Mouse (Mus musculus): ENCODE measurements around the gene Chl1. TPM values are rescaled to one million over a fixed set of nuclear protein-coding genes. Genes with fewer than 3 reads are reported as not detected.

Chl1 gene
- total and polyA plus RNA-seq, 2 experiments from 2014 or later: 157 to 172 TPM

GRCm38 (mm10) chr6:103534027-103534426, 23.6 kb downstream of the Chl1 start:
- TF ChIP-seq CTCF (IDR thresholded peaks at IDR 0.05; ENCODE audit: low read depth): no peak
- DNase-seq (ENCODE audit: low spot score): no peak

DNA sequence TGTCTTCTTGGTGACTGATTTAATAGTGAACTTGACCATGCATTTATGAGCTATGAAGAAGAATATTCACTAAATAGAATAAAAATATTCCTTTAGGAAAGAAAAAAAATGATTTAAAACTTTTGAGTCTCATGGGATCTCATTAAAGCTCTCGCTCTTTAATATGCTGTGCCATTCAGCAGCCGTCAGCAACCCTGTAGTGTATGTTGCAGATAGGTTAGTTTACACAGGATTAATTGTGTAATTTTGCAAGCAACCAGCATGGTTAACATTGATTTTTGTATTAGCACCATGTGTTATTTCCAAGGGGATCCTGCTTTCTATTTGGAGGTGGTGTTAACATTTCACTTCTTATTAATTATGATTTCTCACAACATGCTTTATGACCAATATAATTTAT, 32.2 kb downstream of the Chl1 start:
- no peak for TF ChIP-seq CTCF (IDR thresholded peaks at IDR 0.05; ENCODE audit: low read depth)
- H3K9me3 ChIP-seq (ENCODE audit: low read length): no peaks in the 10 kb centered on the region
- no peaks in the 10 kb centered on the region for H3K4me1 ChIP-seq (ENCODE audit: insufficient read depth, low read length)
- no peak overlapping the region for H3K9ac ChIP-seq (replicated peaks; ENCODE audit: low read length)
- DNase-seq (ENCODE audit: low spot score) (no peak), ATAC-seq (no peak)
- no peaks in the 10 kb centered on the region for H3K27me3 ChIP-seq (ENCODE audit: insufficient read depth, low read length)
- WGBS: 55% methylated on average over 2 of the region's 2 CpGs
- no peak overlapping the region for H3K4me3 ChIP-seq (ENCODE audit: low read length)
- H3K4me2 ChIP-seq (ENCODE audit: low read depth, low read length): no peak overlapping the region
- H3K27ac ChIP-seq: no peak overlapping the region
- no peaks in the 10 kb centered on the region for H3K36me3 ChIP-seq (ENCODE audit: insufficient read depth, low read length)

More at GRCm38 (mm10) chr6:103534027-103534426, 23.6 kb downstream of the Chl1 start:
- Histone ChIP-seq H3K4me1 (ENCODE audit: insufficient read depth, low read length) (no peaks in the 10 kb centered on the region), H3K4me2 (ENCODE audit: low read depth, low read length) (no peak overlapping the region), H3K27me3 (ENCODE audit: insufficient read depth, low read length) (no peaks in the 10 kb centered on the region), H3K9me3 (ENCODE audit: low read length) (no peaks in the 10 kb centered on the region), H3K4me3 (ENCODE audit: low read length) (no peak overlapping the region), H3K36me3 (ENCODE audit: insufficient read depth, low read length) (no peaks in the 10 kb centered on the region), H3K9ac (replicated peaks; ENCODE audit: low read length) (no peak overlapping the region), H3K27ac (no peak overlapping the region)
- ATAC-seq: no peak
- WGBS: 75% methylated on average over 2 of the region's 2 CpGs

DNA sequence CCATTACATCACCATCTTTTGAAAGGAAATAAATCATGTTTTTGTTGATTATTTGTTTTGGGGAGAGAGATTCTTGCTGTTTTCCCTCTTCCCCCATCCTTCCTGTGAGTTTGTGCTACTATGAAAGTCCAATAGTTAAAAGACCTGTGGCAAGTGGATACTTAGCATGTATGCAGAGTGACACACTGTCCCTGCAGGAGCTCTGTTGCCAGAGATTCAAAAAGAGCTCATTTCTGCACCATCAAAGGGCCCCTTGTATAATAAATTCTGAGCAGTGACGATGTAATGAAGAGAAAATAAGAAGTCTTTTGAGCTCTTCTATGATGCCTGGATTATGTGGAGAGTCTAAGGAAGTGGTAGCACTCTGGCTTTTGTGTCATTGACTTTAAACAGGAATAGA, 33.4 kb downstream of the Chl1 start:
- Histone ChIP-seq H3K27ac (no peak overlapping the region), H3K4me1 (ENCODE audit: insufficient read depth, low read length) (no peaks in the 10 kb centered on the region), H3K36me3 (ENCODE audit: insufficient read depth, low read length) (no peaks in the 10 kb centered on the region), H3K9me3 (ENCODE audit: low read length) (no peaks in the 10 kb centered on the region), H3K4me2 (ENCODE audit: low read depth, low read length) (no peak overlapping the region), H3K4me3 (ENCODE audit: low read length) (no peak overlapping the region), H3K27me3 (ENCODE audit: insufficient read depth, low read length) (no peaks in the 10 kb centered on the region), H3K9ac (replicated peaks; ENCODE audit: low read length) (no peak overlapping the region)
- TF ChIP-seq CTCF (IDR thresholded peaks at IDR 0.05; ENCODE audit: low read depth): no peak
- DNase-seq (ENCODE audit: low spot score) (peak; percentile 18), ATAC-seq (peak; percentile 72)
- WGBS: 32% methylated on average over 1 of the region's 1 CpGs

GRCm38 (mm10) chr6:103546314-103546713, 35.9 kb downstream of the Chl1 start:
- no peak overlapping the region for H3K9ac ChIP-seq (replicated peaks; ENCODE audit: low read length)
- no peaks in the 10 kb centered on the region for H3K4me1 ChIP-seq (ENCODE audit: insufficient read depth, low read length)
- WGBS: 69% methylated on average over 3 of the region's 3 CpGs
- no peaks in the 10 kb centered on the region for H3K27me3 ChIP-seq (ENCODE audit: insufficient read depth, low read length)
- no peaks in the 10 kb centered on the region for H3K36me3 ChIP-seq (ENCODE audit: insufficient read depth, low read length)
- TF ChIP-seq CTCF (IDR thresholded peaks at IDR 0.05; ENCODE audit: low read depth): no peak
- no peak overlapping the region for H3K4me3 ChIP-seq (ENCODE audit: low read length)
- DNase-seq (ENCODE audit: low spot score): no peak
- no peak overlapping the region for H3K27ac ChIP-seq
- ATAC-seq: no peak
- no peak overlapping the region for H3K4me2 ChIP-seq (ENCODE audit: low read depth, low read length)
- H3K9me3 ChIP-seq (ENCODE audit: low read length): no peaks in the 10 kb centered on the region

DNA sequence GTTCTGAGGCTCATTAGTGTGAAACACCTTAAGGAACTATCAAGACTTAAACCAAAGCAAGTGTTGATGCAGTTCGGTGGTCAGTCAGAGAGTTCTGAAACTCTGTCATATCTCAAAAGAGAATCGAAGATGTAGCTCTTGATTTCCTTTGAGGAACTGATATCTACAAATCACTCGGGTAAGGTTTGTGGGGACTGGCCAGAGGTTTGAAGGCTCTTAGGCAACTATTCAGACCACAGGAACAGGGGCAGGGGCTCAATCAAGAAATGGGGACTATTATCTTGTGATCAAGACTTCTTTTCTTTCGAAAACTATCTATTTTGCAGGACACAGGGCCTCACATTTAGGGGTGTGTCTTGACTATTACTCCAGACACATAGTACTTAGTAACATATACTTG, 39.5 kb downstream of the Chl1 start:
- Histone ChIP-seq H3K4me2 (ENCODE audit: low read depth, low read length) (no peak overlapping the region), H3K9me3 (ENCODE audit: low read length) (no peaks in the 10 kb centered on the region), H3K4me3 (ENCODE audit: low read length) (no peak overlapping the region), H3K27me3 (ENCODE audit: insufficient read depth, low read length) (no peaks in the 10 kb centered on the region), H3K27ac (no peak overlapping the region), H3K9ac (replicated peaks; ENCODE audit: low read length) (no peak overlapping the region), H3K4me1 (ENCODE audit: insufficient read depth, low read length) (no peaks in the 10 kb centered on the region), H3K36me3 (ENCODE audit: insufficient read depth, low read length) (no peaks in the 10 kb centered on the region)
- ATAC-seq (no peak), DNase-seq (ENCODE audit: low spot score) (no peak)
- no peak for TF ChIP-seq CTCF (IDR thresholded peaks at IDR 0.05; ENCODE audit: low read depth)
- WGBS: 90% methylated on average over 4 of the region's 4 CpGs

GRCm38 (mm10) chr6:103558037-103558893, 47.9 kb downstream of the Chl1 start:
- Histone ChIP-seq H3K9me3 (ENCODE audit: low read length) (no peaks in the 10 kb centered on the region), H3K4me3 (ENCODE audit: low read length) (no peak overlapping the region), H3K27me3 (ENCODE audit: insufficient read depth, low read length) (no peaks in the 10 kb centered on the region), H3K27ac (peak overlapping the region; percentile 74), H3K4me2 (ENCODE audit: low read depth, low read length) (peak overlapping the region; percentile 44), H3K4me1 (ENCODE audit: insufficient read depth, low read length) (peaks cover 18% of the 10 kb centered on the region), H3K9ac (replicated peaks; ENCODE audit: low read length) (no peak overlapping the region), H3K36me3 (ENCODE audit: insufficient read depth, low read length) (no peaks in the 10 kb centered on the region)
- ATAC-seq: peak; percentile 70
- DNase-seq (ENCODE audit: low spot score): peak; percentile 8
- no peak for TF ChIP-seq CTCF (IDR thresholded peaks at IDR 0.05; ENCODE audit: low read depth)
- WGBS: 21% methylated on average over 5 of the region's 5 CpGs

DNA sequence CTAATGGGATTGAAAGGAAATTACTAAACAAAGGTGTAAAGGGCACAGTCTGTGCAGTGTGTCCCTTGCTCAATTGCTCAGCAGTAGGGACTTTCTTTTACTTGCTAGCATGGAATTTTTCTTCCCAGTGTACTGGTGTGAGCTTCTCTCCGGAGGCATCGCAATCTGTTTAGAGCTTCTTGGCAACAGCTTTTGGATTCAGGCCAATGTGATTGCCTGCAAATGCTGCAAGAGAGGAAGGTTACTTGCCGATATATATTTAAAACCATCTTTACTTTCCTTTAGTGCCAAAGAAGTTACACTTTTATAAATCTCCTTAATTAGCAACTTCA, 48.5 kb downstream of the Chl1 start:
- Histone ChIP-seq H3K4me3 (ENCODE audit: low read length) (no peak overlapping the region), H3K9ac (replicated peaks; ENCODE audit: low read length) (no peak overlapping the region), H3K36me3 (ENCODE audit: insufficient read depth, low read length) (no peaks in the 10 kb centered on the region), H3K4me1 (ENCODE audit: insufficient read depth, low read length) (peaks cover 18% of the 10 kb centered on the region), H3K4me2 (ENCODE audit: low read depth, low read length) (peak overlapping the region; percentile 44), H3K27me3 (ENCODE audit: insufficient read depth, low read length) (no peaks in the 10 kb centered on the region), H3K9me3 (ENCODE audit: low read length) (no peaks in the 10 kb centered on the region), H3K27ac (peak overlapping the region; percentile 74)
- ATAC-seq (peak; percentile 82), DNase-seq (ENCODE audit: low spot score) (peak; percentile 88)
- WGBS: 19% methylated on average over 3 of the region's 3 CpGs
- TF ChIP-seq CTCF (IDR thresholded peaks at IDR 0.05; ENCODE audit: low read depth): no peak

All from hindbrain, postnatal 0 days (tissue).